ENCODE assay signal across 8 mouse cellular contexts in the genomic region with DNA sequence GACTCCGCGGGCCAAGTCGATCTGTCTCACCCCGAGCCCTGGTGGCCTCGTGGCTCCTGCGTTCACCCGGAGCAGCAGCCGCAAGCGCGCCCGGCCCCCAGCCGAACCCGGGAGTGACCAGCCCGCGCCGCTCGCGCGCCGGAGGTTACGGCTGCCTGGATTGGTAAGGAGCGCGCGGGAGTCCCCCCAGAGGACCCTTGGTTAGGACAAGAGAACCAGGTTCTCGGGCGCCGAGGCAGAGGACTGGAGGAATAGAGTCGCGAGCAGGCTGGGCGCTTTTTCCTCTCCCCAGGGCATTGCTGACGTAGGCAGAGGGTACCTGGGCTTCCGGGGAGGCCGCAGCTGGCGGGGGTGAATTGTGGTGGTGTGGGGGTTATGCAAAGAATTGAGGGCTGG. TPM values are rescaled to one million over a fixed set of nuclear protein-coding genes. Genes with fewer than 3 reads are reported as not detected.
DNase-seq lines count a peak whose midpoint lies in the region; ATAC-seq and TF ChIP-seq lines count a peak whose summit lies in the region.

No protein-coding gene starts in this region.

- no peak for DNase-seq in left cerebral cortex, adult 2 months (ENCODE audit: extremely low spot score in 1 of 2, low spot score in 2 of 2)
- DNase-seq in left cerebral cortex, postnatal 25 days (ENCODE audit: low spot score in 2 of 2): no peak
- DNase-seq in embryonic facial prominence, embryonic 10.5 days (ENCODE audit: low spot score): no peak
- DNase-seq in layer of hippocampus, adult 9-11 months: no peak
- no peak for DNase-seq in kidney, adult 8-10 months
- DNase-seq in gastrocnemius, postnatal 10 days: no peak

- H3K36me3 ChIP-seq in embryonic facial prominence, embryonic 10.5 days (replicated peaks): peaks cover 52% of the 10 kb centered on the region
- H3K36me3 ChIP-seq in intestine, embryonic 16.5 days (ENCODE audit: control insufficient read depth, insufficient read depth, low read length): peaks cover 25% of the 10 kb centered on the region; the same call in 1 of the 2 replicates
- peaks cover 16% of the 10 kb centered on the region for H3K36me3 ChIP-seq in neural tube, embryonic 15.5 days

- ATAC-seq in intestine, embryonic 16.5 days: peak; percentile 61
- peak; percentile 59 for ATAC-seq in neural tube, embryonic 15.5 days (ENCODE audit: low FRiP score)

- peak overlapping the region; percentile 96 for H3K9ac ChIP-seq in intestine, embryonic 16.5 days (ENCODE audit: low read depth, low read length)
- peak overlapping the region; percentile 65 for H3K9ac ChIP-seq in neural tube, embryonic 15.5 days (replicated peaks)

- H3K9me3 ChIP-seq in embryonic facial prominence, embryonic 10.5 days: no peaks in the 10 kb centered on the region
- H3K9me3 ChIP-seq in intestine, embryonic 16.5 days (ENCODE audit: control insufficient read depth, low read length): no peaks in the 10 kb centered on the region
- H3K9me3 ChIP-seq in neural tube, embryonic 15.5 days (replicated peaks): no peaks in the 10 kb centered on the region

- peaks cover 46% of the 10 kb centered on the region for H3K4me1 ChIP-seq in embryonic facial prominence, embryonic 10.5 days
- peaks cover 34% of the 10 kb centered on the region for H3K4me1 ChIP-seq in intestine, embryonic 16.5 days (ENCODE audit: control insufficient read depth, insufficient read depth, low read length)
- peaks cover 25% of the 10 kb centered on the region for H3K4me1 ChIP-seq in neural tube, embryonic 15.5 days

- intact Hi-C loops in left cerebral cortex, adult 2 months (cut with DNase I): loop anchor here (5.0 kb wide), 1 partner anchor 44 kb away; a partner anchor contains a TSS
- intact Hi-C loops in left cerebral cortex, postnatal 25 days (cut with DNase I): no loop called here

- no peaks in the 10 kb centered on the region for H3K27me3 ChIP-seq in embryonic facial prominence, embryonic 10.5 days (replicated peaks; ENCODE audit: low read depth, poor library complexity, severe bottlenecking)
- no peaks in the 10 kb centered on the region for H3K27me3 ChIP-seq in intestine, embryonic 16.5 days (replicated peaks; ENCODE audit: control insufficient read depth, insufficient read depth, low read length)
- no peaks in the 10 kb centered on the region for H3K27me3 ChIP-seq in neural tube, embryonic 15.5 days (replicated peaks)

- WGBS in embryonic facial prominence, embryonic 10.5 days: under 1% methylated on average over 34 of the region's 34 CpGs
- under 1% methylated on average over 34 of the region's 34 CpGs for WGBS in intestine, embryonic 16.5 days
- under 1% methylated on average over 34 of the region's 34 CpGs for WGBS in neural tube, embryonic 15.5 days

- no peak for TF ChIP-seq CTCF in left cerebral cortex, adult 2 months (IDR thresholded peaks at IDR 0.05)

- peak overlapping the region; percentile 69 for H3K4me3 ChIP-seq in left cerebral cortex, adult 2 months
- H3K4me3 ChIP-seq in embryonic facial prominence, embryonic 10.5 days: peak overlapping the region; percentile 82
- H3K4me3 ChIP-seq in intestine, embryonic 16.5 days (ENCODE audit: low read length): peak overlapping the region; percentile 92
- H3K4me3 ChIP-seq in neural tube, embryonic 15.5 days (replicated peaks): peak overlapping the region; percentile 82

- H3K4me2 ChIP-seq in intestine, embryonic 16.5 days (ENCODE audit: low read depth, low read length): peak overlapping the region; percentile 66
- peak overlapping the region; percentile 98 for H3K4me2 ChIP-seq in neural tube, embryonic 15.5 days

- H3K27ac ChIP-seq in left cerebral cortex, adult 2 months: no peak overlapping the region
- H3K27ac ChIP-seq in embryonic facial prominence, embryonic 10.5 days (replicated peaks): peak overlapping the region; percentile 96
- H3K27ac ChIP-seq in intestine, embryonic 16.5 days (ENCODE audit: low read length): peak overlapping the region; percentile 89
- H3K27ac ChIP-seq in neural tube, embryonic 15.5 days (replicated peaks): peak overlapping the region; percentile 90

RNA-seq across cellular contexts. Expression of a gene that starts 0.3 kb away (rescaled TPM):
- total RNA-seq in left cerebral cortex, adult 2 months (2021): 1 to 10 TPM; 2.5 to 5.0 TPM
- total RNA-seq in left cerebral cortex, postnatal 25 days (2021): 1 to 10 TPM; 1.7 to 3.1 TPM
- 70.0 and 76.4 TPM in 2 replicates for polyA plus RNA-seq in embryonic facial prominence, embryonic 10.5 days (2016; fragmentation: Nextera tagmentation; extraction: Ambion mirVana)
- 36.2 and 40.0 TPM in 2 replicates for polyA plus RNA-seq in intestine, embryonic 16.5 days (2015; fragmentation: Nextera tagmentation; extraction: Ambion mirVana)
- polyA plus RNA-seq in neural tube, embryonic 15.5 days (2015; fragmentation: Nextera tagmentation; extraction: Ambion mirVana): 6.8 and 15.4 TPM in 2 replicates
- total RNA-seq in gastrocnemius, postnatal 10 days (2021): 1 to 10 TPM; 5.8 to 8.1 TPM

RNA-seq across cellular contexts. Expression of a gene that starts 8.6 kb away (rescaled TPM):
- total RNA-seq in left cerebral cortex, adult 2 months (2021): 10 to 100 TPM; 52.8 to 56.0 TPM
- 10 to 100 TPM; 56.6 to 60.4 TPM for total RNA-seq in left cerebral cortex, postnatal 25 days (2021)
- polyA plus RNA-seq in embryonic facial prominence, embryonic 10.5 days (2016; fragmentation: Nextera tagmentation; extraction: Ambion mirVana): 296 and 300 TPM in 2 replicates
- polyA plus RNA-seq in intestine, embryonic 16.5 days (2015; fragmentation: Nextera tagmentation; extraction: Ambion mirVana): 736 and 778 TPM in 2 replicates
- 189 and 207 TPM in 2 replicates for polyA plus RNA-seq in neural tube, embryonic 15.5 days (2015; fragmentation: Nextera tagmentation; extraction: Ambion mirVana)
- 10 to 100 TPM; 41.4 to 45.2 TPM for total RNA-seq in gastrocnemius, postnatal 10 days (2021)

RNA-seq across cellular contexts. Expression of a gene that starts 17.0 kb away (rescaled TPM):
- 1 to 10 TPM; 6.8 to 7.7 TPM for total RNA-seq in left cerebral cortex, adult 2 months (2021)
- total RNA-seq in left cerebral cortex, postnatal 25 days (2021): 1 to 10 TPM; 5.6 to 6.3 TPM
- 8.5 and 9.0 TPM in 2 replicates for polyA plus RNA-seq in embryonic facial prominence, embryonic 10.5 days (2016; fragmentation: Nextera tagmentation; extraction: Ambion mirVana)
- 9.8 and 11.3 TPM in 2 replicates for polyA plus RNA-seq in intestine, embryonic 16.5 days (2015; fragmentation: Nextera tagmentation; extraction: Ambion mirVana)
- polyA plus RNA-seq in neural tube, embryonic 15.5 days (2015; fragmentation: Nextera tagmentation; extraction: Ambion mirVana): 2.1 and 5.1 TPM in 2 replicates
- total RNA-seq in gastrocnemius, postnatal 10 days (2021): 10 to 100 TPM; 24.5 to 30.9 TPM

RNA-seq across cellular contexts. Expression of a gene that starts 43.2 kb away (rescaled TPM):
- 1 to 10 TPM; 8.1 to 8.3 TPM for total RNA-seq in left cerebral cortex, adult 2 months (2021)
- total RNA-seq in left cerebral cortex, postnatal 25 days (2021): 1 to 10 TPM; 7.4 to 9.1 TPM
- polyA plus RNA-seq in embryonic facial prominence, embryonic 10.5 days (2016; fragmentation: Nextera tagmentation; extraction: Ambion mirVana): 4.6 and 5.2 TPM in 2 replicates
- 22.4 and 27.4 TPM in 2 replicates for polyA plus RNA-seq in intestine, embryonic 16.5 days (2015; fragmentation: Nextera tagmentation; extraction: Ambion mirVana)
- polyA plus RNA-seq in neural tube, embryonic 15.5 days (2015; fragmentation: Nextera tagmentation; extraction: Ambion mirVana): 6.7 and 9.5 TPM in 2 replicates
- total RNA-seq in gastrocnemius, postnatal 10 days (2021): 1 to 10 TPM; 4.5 to 7.4 TPM

RNA-seq across cellular contexts. Expression of a gene that starts 43.3 kb away (rescaled TPM):
- 10 to 100 TPM; 69.8 to 80.3 TPM for total RNA-seq in left cerebral cortex, adult 2 months (2021)
- 10 to 100 TPM; 81.3 to 87.8 TPM for total RNA-seq in left cerebral cortex, postnatal 25 days (2021)
- 49.6 and 54.9 TPM in 2 replicates for polyA plus RNA-seq in embryonic facial prominence, embryonic 10.5 days (2016; fragmentation: Nextera tagmentation; extraction: Ambion mirVana)
- 76.7 and 86.4 TPM in 2 replicates for polyA plus RNA-seq in intestine, embryonic 16.5 days (2015; fragmentation: Nextera tagmentation; extraction: Ambion mirVana)
- 103 and 113 TPM in 2 replicates for polyA plus RNA-seq in neural tube, embryonic 15.5 days (2015; fragmentation: Nextera tagmentation; extraction: Ambion mirVana)
- total RNA-seq in gastrocnemius, postnatal 10 days (2021): 10 to 100 TPM; 52.7 to 52.8 TPM
